Mouse (Mus musculus) heart, postnatal 0 days (tissue): ENCODE measurements around the gene Epo.

ENCODE experiments used
- CTCF ChIP-seq: IDR thresholded peaks from 2 replicates; pipeline ENCODE4 v1.5.1; 2016; ENCODE audit warnings: antibody characterized with exemption, control low read depth, low read depth
- EP300 ChIP-seq: IDR thresholded peaks from 2 replicates; pipeline ENCODE4 v1.6.1; 2016; ENCODE audit warnings: antibody characterized with exemption, low read depth

DNA sequence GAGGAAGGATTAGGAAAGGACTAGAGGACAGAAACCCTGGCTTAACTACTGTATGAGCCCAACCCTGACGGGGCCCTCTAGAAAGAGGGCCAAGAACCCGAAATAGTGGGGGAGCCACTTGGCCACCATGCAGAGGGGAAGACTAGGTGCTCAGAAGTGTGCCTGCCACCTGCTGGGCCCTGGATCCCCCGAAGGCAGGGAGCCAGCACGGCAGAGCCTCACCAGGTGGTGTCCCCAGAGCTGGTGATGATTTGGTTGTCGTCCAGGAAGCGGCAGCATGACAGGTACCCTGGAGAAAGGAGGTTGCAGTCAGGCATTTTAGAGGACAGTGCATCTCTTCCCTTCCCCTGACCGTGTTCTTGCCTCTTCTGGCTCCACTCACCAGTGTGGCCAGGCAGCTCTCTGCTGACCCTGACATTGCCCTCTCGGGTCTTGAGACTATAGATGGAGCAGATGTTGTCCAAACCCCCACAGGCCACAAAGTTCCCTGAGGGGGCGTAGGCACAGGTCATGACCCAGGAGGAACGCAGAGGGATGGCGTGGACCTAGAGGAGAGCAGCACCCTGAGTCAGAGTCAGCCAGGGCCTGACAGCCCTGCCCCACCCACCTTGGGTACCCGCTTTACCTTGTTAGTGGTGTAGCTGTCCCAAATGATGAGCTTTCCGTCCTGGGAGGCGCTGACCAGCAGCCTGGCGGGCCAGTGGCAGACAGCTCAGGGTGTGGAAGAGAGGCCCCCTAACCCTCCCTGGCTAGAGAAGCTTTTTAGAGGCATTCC is 3.6 kb downstream of the Epo start:
- TF ChIP-seq CTCF (no peak), EP300 (no peak)
